Comparison of ENCODE assay signal across 8 mouse cellular contexts in genomic region chr16:18066060-18067009, GRCm38 (mm10). TPM values are rescaled to one million over a fixed set of nuclear protein-coding genes. Genes with fewer than 3 reads are reported as not detected.
DNase-seq lines count a peak whose midpoint lies in the region; ATAC-seq and TF ChIP-seq lines count a peak whose summit lies in the region.

No protein-coding gene starts in this region.

- peak overlapping the region; percentile 64 for H3K9ac ChIP-seq in CH12.LX (ENCODE audit: insufficient read depth, low read depth)
- H3K9ac ChIP-seq in heart, embryonic 15.5 days = peak overlapping the region; percentile 85
- peak overlapping the region; percentile 84 for H3K9ac ChIP-seq in liver, embryonic 13.5 days
- peak overlapping the region; percentile 92 for H3K9ac ChIP-seq in stomach, embryonic 14.5 days (replicated peaks; ENCODE audit: low read depth, low read length)

- dilution Hi-C loops in CH12.LX (cut with MboI; ENCODE audit: extremely low pct_ligation_motif_present, extremely low pct_unique_long_range_greater_than_20kb, low sequenced_read_pairs) = no loop called here

- TF ChIP-seq RAD21 in CH12.LX (IDR thresholded peaks at IDR 0.05; ENCODE audit: low read depth, low read length) = no peak

- WGBS in forebrain, embryonic 10.5 days = under 1% methylated on average over 77 of the region's 81 CpGs
- under 1% methylated on average over 66 of the region's 81 CpGs for WGBS in heart, embryonic 15.5 days
- under 1% methylated on average over 81 of the region's 81 CpGs for WGBS in liver, embryonic 13.5 days (ENCODE audit: insufficient replicate concordance)
- under 1% methylated on average over 74 of the region's 81 CpGs for WGBS in stomach, embryonic 14.5 days

- peak overlapping the region; percentile 71 to 80 (median 78) for H3K4me3 ChIP-seq in CH12.LX (replicated peaks in 1 of 3; ENCODE audit: low read depth in 2 of 3, low read length in 2 of 3, poor library complexity in 1 of 3)
- H3K4me3 ChIP-seq in forebrain, embryonic 10.5 days = peak overlapping the region; percentile 93
- peak overlapping the region; percentile 78 for H3K4me3 ChIP-seq in heart, embryonic 15.5 days
- peak overlapping the region; percentile 80 for H3K4me3 ChIP-seq in liver, embryonic 13.5 days (replicated peaks)
- peak overlapping the region; percentile 85 for H3K4me3 ChIP-seq in stomach, embryonic 14.5 days (ENCODE audit: low read depth, low read length)

- no peaks in the 10 kb centered on the region for H3K9me3 ChIP-seq in CH12.LX (replicated peaks; ENCODE audit: low read length)
- H3K9me3 ChIP-seq in forebrain, embryonic 10.5 days = no peaks in the 10 kb centered on the region
- no peaks in the 10 kb centered on the region for H3K9me3 ChIP-seq in heart, embryonic 15.5 days (replicated peaks)
- H3K9me3 ChIP-seq in liver, embryonic 13.5 days (replicated peaks) = no peaks in the 10 kb centered on the region
- no peaks in the 10 kb centered on the region for H3K9me3 ChIP-seq in stomach, embryonic 14.5 days (ENCODE audit: control insufficient read depth, low read depth, low read length)

- H3K4me1 ChIP-seq in CH12.LX (ENCODE audit: control insufficient read depth in 1 of 2, insufficient read depth in 2 of 2) = peaks cover 0 to 7% of the 10 kb centered on the region in 2 experiments; a peak in 2 of 4 replicates
- peaks cover 29% of the 10 kb centered on the region for H3K4me1 ChIP-seq in forebrain, embryonic 10.5 days
- H3K4me1 ChIP-seq in heart, embryonic 15.5 days (replicated peaks) = peaks cover 10% of the 10 kb centered on the region
- H3K4me1 ChIP-seq in liver, embryonic 13.5 days (replicated peaks) = peaks cover 21% of the 10 kb centered on the region
- H3K4me1 ChIP-seq in stomach, embryonic 14.5 days (ENCODE audit: control insufficient read depth, insufficient read depth, low read length) = 0 out of 2 replicates have a peak, but pooled peaks cover 4% of the 10 kb centered on the region

- in situ Hi-C loops in CH12.LX (cut with MboI; ENCODE audit: low pct_ligation_motif_present, low pct_unique_long_range_greater_than_20kb, low sequenced_read_pairs) = no loop called here

- H3K36me3 ChIP-seq in CH12.LX (replicated peaks in 1 of 2; ENCODE audit: control insufficient read depth in 1 of 2, insufficient read depth in 1 of 2, low read length in 1 of 2) = peaks cover 19 to 35% of the 10 kb centered on the region in 2 experiments
- H3K36me3 ChIP-seq in forebrain, embryonic 10.5 days (replicated peaks) = peaks cover 36% of the 10 kb centered on the region
- peaks cover 16% of the 10 kb centered on the region; the same call in 1 of the 2 replicates for H3K36me3 ChIP-seq in heart, embryonic 15.5 days
- peaks cover 3% of the 10 kb centered on the region; the same call in 1 of the 2 replicates for H3K36me3 ChIP-seq in liver, embryonic 13.5 days
- peaks cover 12% of the 10 kb centered on the region; the same call in 1 of the 2 replicates for H3K36me3 ChIP-seq in stomach, embryonic 14.5 days (ENCODE audit: control insufficient read depth, insufficient read depth, low read length)

- peak; percentile 97 for ATAC-seq in heart, embryonic 15.5 days (replicated peaks; ENCODE audit: insufficient number of reproducible peaks, insufficient read depth, low FRiP score, low read depth)
- ATAC-seq in liver, embryonic 13.5 days (ENCODE audit: low read depth) = peak; percentile 97
- ATAC-seq in stomach, embryonic 14.5 days (ENCODE audit: insufficient number of reproducible peaks, insufficient read depth, low FRiP score, low read depth) = peak; percentile 98

- TF ChIP-seq EP300 in CH12.LX (IDR thresholded peaks at IDR 0.05; ENCODE audit: low read length) = no peak

- H3K27ac ChIP-seq in CH12.LX (ENCODE audit: insufficient read depth, low read depth) = no peak overlapping the region
- peak overlapping the region; percentile 95 for H3K27ac ChIP-seq in forebrain, embryonic 10.5 days
- H3K27ac ChIP-seq in heart, embryonic 15.5 days = peak overlapping the region; percentile 91
- peak overlapping the region; percentile 60 for H3K27ac ChIP-seq in liver, embryonic 13.5 days
- peak overlapping the region; percentile 87 for H3K27ac ChIP-seq in stomach, embryonic 14.5 days (ENCODE audit: low read length)

- peak overlapping the region; percentile 91 for H3K4me2 ChIP-seq in CH12.LX (ENCODE audit: insufficient read depth, low read depth, poor library complexity, severe bottlenecking)
- peak overlapping the region; percentile 84 for H3K4me2 ChIP-seq in heart, embryonic 15.5 days
- peak overlapping the region; percentile 92 for H3K4me2 ChIP-seq in liver, embryonic 13.5 days
- peak overlapping the region; percentile 74 for H3K4me2 ChIP-seq in stomach, embryonic 14.5 days (replicated peaks; ENCODE audit: low read depth, low read length)

- H3K79me2 ChIP-seq in CH12.LX (replicated peaks; ENCODE audit: control insufficient read depth, extremely low read depth, insufficient read depth, poor library complexity, severe bottlenecking) = no peaks in the 10 kb centered on the region

- TF ChIP-seq CTCF in CH12.LX (conservative IDR thresholded peaks at IDR 0.05 in 1 of 2, IDR thresholded peaks at IDR 0.05 in 1 of 2; ENCODE audit: low read depth in 2 of 2, low read length in 2 of 2) = no peak

- TF ChIP-seq POLR2A in CH12.LX (IDR thresholded peaks at IDR 0.05; ENCODE audit: low read depth, low read length) = peak; percentile 88

- peaks cover 35% of the 10 kb centered on the region for H3K27me3 ChIP-seq in CH12.LX (replicated peaks)
- no peaks in the 10 kb centered on the region for H3K27me3 ChIP-seq in forebrain, embryonic 10.5 days (ENCODE audit: poor library complexity, severe bottlenecking)
- H3K27me3 ChIP-seq in heart, embryonic 15.5 days = no peaks in the 10 kb centered on the region
- H3K27me3 ChIP-seq in liver, embryonic 13.5 days = no peaks in the 10 kb centered on the region
- H3K27me3 ChIP-seq in stomach, embryonic 14.5 days (ENCODE audit: control insufficient read depth, insufficient read depth, low read length) = no peaks in the 10 kb centered on the region

- peak; percentile 94 for DNase-seq in CH12.LX (ENCODE audit: extremely low read depth)
- peak; percentile 86 for DNase-seq in c-Kit-positive CD71-negative TER-119-negative erythroid progenitor cells, embryonic 14.5 days (ENCODE audit: low read depth)
- DNase-seq in forebrain, embryonic 10.5 days (ENCODE audit: extremely low spot score, low spot score) = peak; percentile 94
- peak; percentile 97 for DNase-seq in kidney, postnatal 25 days
- peak; percentile 85 for DNase-seq in liver, embryonic 13.5 days
- DNase-seq in natural killer cell, adult 2 months (ENCODE audit: low spot score in 2 of 2) = peak; percentile 79 to 86

TF ChIP-seq in CH12.LX, 34 proteins besides CTCF, POLR2A, EP300 and RAD21 (continues in another document):
- TF ChIP-seq ETS1 (conservative IDR thresholded peaks at IDR 0.05; ENCODE audit: low read depth, low read length) (no peak), CHD1 (IDR thresholded peaks at IDR 0.05; ENCODE audit: low read depth, low read length) (no peak), MEF2A (IDR thresholded peaks at IDR 0.05; ENCODE audit: borderline replicate concordance, low read depth, low read length) (0 out of 2 replicates have a peak, but pooled peaks have one; percentile 11), MYC (IDR thresholded peaks at IDR 0.05; ENCODE audit: low read depth, low read length) (no peak), RCOR1 (conservative IDR thresholded peaks at IDR 0.05; ENCODE audit: low read depth, low read length) (0 out of 2 replicates have a peak, but pooled peaks have one; percentile 19), HCFC1 (IDR thresholded peaks at IDR 0.05; ENCODE audit: low read depth, low read length) (peak; percentile 81), JUND (conservative IDR thresholded peaks at IDR 0.05; ENCODE audit: low read depth, low read length) (no peak), NRF1 (IDR thresholded peaks at IDR 0.05; ENCODE audit: low read depth, low read length) (peak; percentile 89), MXI1 (IDR thresholded peaks at IDR 0.05; ENCODE audit: low read depth, low read length) (peak; percentile 70), CHD2 (IDR thresholded peaks at IDR 0.05; ENCODE audit: low read length) (0 out of 2 replicates have a peak, but pooled peaks have one; percentile 16), KAT2A (IDR thresholded peaks at IDR 0.05; ENCODE audit: insufficient replicate concordance, low read length) (peak; percentile 70; the same call in 1 of the 2 replicates), IRF4 (IDR thresholded peaks at IDR 0.05; ENCODE audit: low read depth, low read length) (no peak), ELF1 (IDR thresholded peaks at IDR 0.05; ENCODE audit: low read depth, low read length) (peak; percentile 43; the same call in 1 of the 2 replicates), MAX (IDR thresholded peaks at IDR 0.05; ENCODE audit: low read length) (peak; percentile 48; the same call in 1 of the 2 replicates), TBP (conservative IDR thresholded peaks at IDR 0.05; ENCODE audit: low read depth, low read length) (0 out of 2 replicates have a peak, but pooled peaks have one; percentile 57), JUN (IDR thresholded peaks at IDR 0.05; ENCODE audit: insufficient read depth, low read depth, low read length) (no peak), USF1 (IDR thresholded peaks at IDR 0.05; ENCODE audit: low read depth, low read length) (no peak), ZC3H11A (IDR thresholded peaks at IDR 0.05; ENCODE audit: low read depth, low read length) (no peak), MAFK (IDR thresholded peaks at IDR 0.05; ENCODE audit: insufficient replicate concordance, low read length) (no peak), TCF12 (IDR thresholded peaks at IDR 0.05; ENCODE audit: low read depth, low read length) (peak; percentile 73)

RNA-seq across cellular contexts. Expression of gene Dgcr6, which starts 13.7 kb away (rescaled TPM):
- total RNA-seq in CH12.LX (2012; rRNA removed) (38.5 and 41.5 TPM in 2 replicates), CH12.LX (2014; rRNA removed) (13.0 and 14.6 TPM in 2 replicates)
- polyA plus RNA-seq in CH12.LX (2012; ENCODE audit: insufficient read length, low read depth) = 32.4 and 40.3 TPM in 2 replicates
- polyA plus RNA-seq in forebrain, embryonic 10.5 days (2016; fragmentation: Nextera tagmentation; extraction: Ambion mirVana) = 159 and 175 TPM in 2 replicates
- polyA plus RNA-seq in heart, embryonic 15.5 days (2015; fragmentation: Nextera tagmentation; extraction: Ambion mirVana) = 55.8 and 60.4 TPM in 2 replicates
- polyA plus RNA-seq in liver, embryonic 13.5 days (2015; fragmentation: Nextera tagmentation; extraction: Ambion mirVana) = 29.0 and 29.1 TPM in 2 replicates
- polyA plus RNA-seq in stomach, embryonic 14.5 days (2014; fragmentation: Nextera tagmentation; extraction: Ambion mirVana) = 81.1 and 94.1 TPM in 2 replicates

RNA-seq across cellular contexts. Expression of gene Prodh, which starts 23.7 kb away (rescaled TPM):
- total RNA-seq in CH12.LX (2012; rRNA removed) (13.0 and 17.0 TPM in 2 replicates), CH12.LX (2014; rRNA removed) (1.3 and 2.1 TPM in 2 replicates)
- 1.4 and 1.7 TPM in 2 replicates for polyA plus RNA-seq in CH12.LX (2012; ENCODE audit: insufficient read length, low read depth)
- 17.0 and 19.6 TPM in 2 replicates for polyA plus RNA-seq in forebrain, embryonic 10.5 days (2016; fragmentation: Nextera tagmentation; extraction: Ambion mirVana)
- 5.8 and 7.4 TPM in 2 replicates for polyA plus RNA-seq in heart, embryonic 15.5 days (2015; fragmentation: Nextera tagmentation; extraction: Ambion mirVana)
- polyA plus RNA-seq in liver, embryonic 13.5 days (2015; fragmentation: Nextera tagmentation; extraction: Ambion mirVana) = 5.2 and 5.9 TPM in 2 replicates
- 12.3 and 15.2 TPM in 2 replicates for polyA plus RNA-seq in stomach, embryonic 14.5 days (2014; fragmentation: Nextera tagmentation; extraction: Ambion mirVana)
